Mouse (Mus musculus) cerebellum, adult 11 months (tissue): ENCODE data around the gene Olfr126.

Experiments used
- DNase-seq: peaks from one replicate; pipeline ENCODE4 v3.0.0; 2022

The Olfr126 gene

GRCm38 (mm10) chr17:37847183-37847582 lies at the start of gene Olfr126:
TSS of gene Olfr126 (plus strand) at chr17:37847483.
- DNase-seq, result no peak

GRCm38 (mm10) chr17:37799588-37799987 lies 47.7 kb upstream of the Olfr126 start, which contains the start of gene Olfr124:
TSS of gene Olfr124 (plus strand) at chr17:37799888.
- DNase-seq, result no peak

- DNase-seq, result no peak
These were observed 14.6 kb upstream of the Olfr126 start, which contains the start of gene Olfr125 for GRCm38 (mm10) chr17:37832649-37833048. TSS of gene Olfr125 (plus strand) at chr17:37832949.

- no peak for DNase-seq
These were observed 16.6 kb downstream of the Olfr126 start for GRCm38 (mm10) chr17:37863901-37864300.

GRCm38 (mm10) chr17:37869676-37870205 lies 22.5 kb downstream of the Olfr126 start:
- no peak for DNase-seq

- DNase-seq, result no peak
These were observed 26.5 kb downstream of the Olfr126 start for GRCm38 (mm10) chr17:37873830-37874229.

GRCm38 (mm10) chr17:37900137-37900536 lies 52.9 kb downstream of the Olfr126 start, which contains the start of gene Olfr127:
TSS of gene Olfr127 (plus strand) at chr17:37900437.
- DNase-seq, result no peak
